Mouse (Mus musculus): ENCODE data around the gene Samd11. TPM values are rescaled to one million over a fixed set of nuclear protein-coding genes. Genes with fewer than 3 reads are reported as not detected.
A peak's percentile ranks its signal among the peaks of the same experiment; 100 is the strongest.

The Samd11 gene
- polyA plus RNA-seq, 1 experiment from 2014 or later: 1.3 TPM

- Histone ChIP-seq H3K9ac (ENCODE audit: low read length) (peak within 1 kb of the TSS; percentile 87), H3K4me1 (ENCODE audit: control insufficient read depth, insufficient read depth, low read length) (peaks cover 8% of the 10 kb centered on the region), H3K36me3 (ENCODE audit: control insufficient read depth, insufficient read depth, low read length) (peaks cover 25% of the 10 kb centered on the region), H3K4me3 (replicated peaks; ENCODE audit: low read length) (peak within 1 kb of the TSS; percentile 95), H3K27me3 (ENCODE audit: control insufficient read depth, insufficient read depth, low read length) (no peaks in the 10 kb centered on the region), H3K9me3 (replicated peaks; ENCODE audit: control insufficient read depth, low read length) (no peaks in the 10 kb centered on the region), H3K27ac (ENCODE audit: low read length) (peak within 1 kb of the TSS; percentile 95), H3K4me2 (ENCODE audit: low read depth, low read length) (peak within 1 kb of the TSS; percentile 76)
- peak; percentile 92 for ATAC-seq (ENCODE audit: insufficient read depth, low FRiP score)
- under 1% methylated on average over 85 of the region's 90 CpGs for WGBS
These were observed 19.5 kb downstream of the Samd11 start, which contains the start of gene Noc2l for GRCm38 (mm10) chr4:156235808-156236533. Gene Noc2l (plus strand): TSS chr4:156236010.

GRCm38 (mm10) chr4:156235360-156235770 lies 20.1 kb downstream of the Samd11 start:
- H3K4me3 ChIP-seq (replicated peaks; ENCODE audit: low read length): peak overlapping the region; percentile 95
- H3K27me3 ChIP-seq (ENCODE audit: control insufficient read depth, insufficient read depth, low read length): no peaks in the 10 kb centered on the region
- H3K4me1 ChIP-seq (ENCODE audit: control insufficient read depth, insufficient read depth, low read length): peaks cover 8% of the 10 kb centered on the region
- peak overlapping the region; percentile 95 for H3K27ac ChIP-seq (ENCODE audit: low read length)
- H3K36me3 ChIP-seq (ENCODE audit: control insufficient read depth, insufficient read depth, low read length): peaks cover 20% of the 10 kb centered on the region
- peak overlapping the region; percentile 76 for H3K4me2 ChIP-seq (ENCODE audit: low read depth, low read length)
- WGBS: under 1% methylated on average over 15 of the region's 15 CpGs
- no peak for ATAC-seq (ENCODE audit: insufficient read depth, low FRiP score)
- no peaks in the 10 kb centered on the region for H3K9me3 ChIP-seq (replicated peaks; ENCODE audit: control insufficient read depth, low read length)
- H3K9ac ChIP-seq (ENCODE audit: low read length): peak overlapping the region; percentile 68

DNA sequence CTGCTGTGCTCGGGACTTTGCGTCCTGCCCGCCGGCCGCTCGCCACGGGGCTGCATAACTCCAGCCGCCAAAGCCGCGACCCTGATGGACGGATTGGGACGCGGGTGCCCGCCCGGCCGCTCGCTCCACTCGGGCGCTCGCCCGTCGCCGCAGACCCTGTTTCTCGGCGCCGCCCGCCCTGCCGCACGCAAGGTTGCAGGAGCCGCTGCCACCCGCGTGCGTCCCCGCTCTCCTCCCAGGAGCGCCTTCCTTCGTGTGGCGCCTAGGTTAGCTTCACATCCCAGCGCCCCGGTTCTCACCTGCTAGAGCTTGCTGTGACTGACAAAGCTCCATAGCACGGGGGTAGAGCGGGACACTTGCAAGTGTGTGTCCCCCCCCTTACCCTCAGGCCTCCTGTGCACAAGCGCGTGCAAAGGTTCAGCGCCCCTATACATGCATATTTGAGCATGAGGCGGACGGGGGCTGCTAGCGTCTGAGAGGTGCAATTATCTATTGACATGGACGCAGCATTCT lies 20.7 kb downstream of the Samd11 start, which contains the start of gene Plekhn1:
Gene Plekhn1, minus strand, starts transcription at position 157 of the 513 bp plus-strand sequence.
- Histone ChIP-seq H3K4me1 (ENCODE audit: control insufficient read depth, insufficient read depth, low read length) (peaks cover 8% of the 10 kb centered on the region), H3K9ac (ENCODE audit: low read length) (peak within 1 kb of the TSS; percentile 79), H3K9me3 (replicated peaks; ENCODE audit: control insufficient read depth, low read length) (no peaks in the 10 kb centered on the region), H3K4me2 (ENCODE audit: low read depth, low read length) (peak within 1 kb of the TSS; percentile 76), H3K4me3 (replicated peaks; ENCODE audit: low read length) (peak within 1 kb of the TSS; percentile 95), H3K27me3 (ENCODE audit: control insufficient read depth, insufficient read depth, low read length) (no peaks in the 10 kb centered on the region), H3K36me3 (ENCODE audit: control insufficient read depth, insufficient read depth, low read length) (peaks cover 19% of the 10 kb centered on the region), H3K27ac (ENCODE audit: low read length) (peak within 1 kb of the TSS; percentile 95)
- ATAC-seq (ENCODE audit: insufficient read depth, low FRiP score): no peak
- WGBS: under 1% methylated on average over 37 of the region's 48 CpGs

GRCm38 (mm10) chr4:156234021-156234501 lies 21.4 kb downstream of the Samd11 start:
- Histone ChIP-seq H3K4me2 (ENCODE audit: low read depth, low read length) (peak overlapping the region; percentile 76), H3K4me3 (replicated peaks; ENCODE audit: low read length) (peak overlapping the region; percentile 95), H3K4me1 (ENCODE audit: control insufficient read depth, insufficient read depth, low read length) (peaks cover 9% of the 10 kb centered on the region), H3K27me3 (ENCODE audit: control insufficient read depth, insufficient read depth, low read length) (no peaks in the 10 kb centered on the region), H3K27ac (ENCODE audit: low read length) (peak overlapping the region; percentile 0; the same call in 1 of the 2 replicates), H3K36me3 (ENCODE audit: control insufficient read depth, insufficient read depth, low read length) (peaks cover 20% of the 10 kb centered on the region), H3K9ac (ENCODE audit: low read length) (peak overlapping the region; percentile 79), H3K9me3 (replicated peaks; ENCODE audit: control insufficient read depth, low read length) (no peaks in the 10 kb centered on the region)
- 6% methylated on average over 17 of the region's 17 CpGs for WGBS
- no peak for ATAC-seq (ENCODE audit: insufficient read depth, low FRiP score)

DNA sequence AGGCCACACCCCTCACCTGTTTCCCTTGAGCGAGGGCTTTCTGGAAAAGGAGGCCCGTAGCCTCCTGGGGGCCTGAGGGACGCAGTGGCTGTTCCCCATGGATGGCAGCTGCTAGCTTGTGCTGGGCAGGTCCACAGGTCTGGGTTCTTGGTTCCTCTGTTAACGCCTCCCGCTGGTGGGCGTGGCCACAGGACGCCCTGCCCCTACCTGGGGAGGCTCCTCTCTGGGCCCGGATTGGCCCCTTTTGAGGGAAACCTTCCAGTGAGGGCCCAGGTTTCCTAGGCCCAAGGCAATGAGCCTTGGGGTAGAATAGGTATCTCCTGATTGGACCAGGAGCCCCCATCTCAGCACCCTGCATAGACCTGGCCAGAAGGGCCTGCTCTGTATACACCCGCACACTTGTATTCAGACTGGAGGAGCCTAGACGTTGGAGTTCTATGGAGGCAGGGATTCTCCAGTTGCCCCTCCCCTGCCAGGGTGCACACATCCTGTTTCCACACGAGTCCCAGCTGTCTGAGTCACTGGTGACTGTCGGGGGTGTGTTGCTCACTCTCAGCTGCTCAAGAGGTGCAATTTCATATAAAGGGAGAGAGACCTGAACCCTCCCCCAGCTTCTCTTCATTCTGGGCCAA lies 26.9 kb downstream of the Samd11 start:
- Histone ChIP-seq H3K27me3 (ENCODE audit: control insufficient read depth, insufficient read depth, low read length) (no peaks in the 10 kb centered on the region), H3K9ac (ENCODE audit: low read length) (peak overlapping the region; percentile 51), H3K4me2 (ENCODE audit: low read depth, low read length) (peak overlapping the region; percentile 37), H3K9me3 (replicated peaks; ENCODE audit: control insufficient read depth, low read length) (no peaks in the 10 kb centered on the region), H3K4me1 (ENCODE audit: control insufficient read depth, insufficient read depth, low read length) (peaks cover 16% of the 10 kb centered on the region), H3K36me3 (ENCODE audit: control insufficient read depth, insufficient read depth, low read length) (peaks cover 16% of the 10 kb centered on the region), H3K4me3 (replicated peaks; ENCODE audit: low read length) (peak overlapping the region; percentile 29), H3K27ac (ENCODE audit: low read length) (peak overlapping the region; percentile 70)
- peak; percentile 72 for ATAC-seq (ENCODE audit: insufficient read depth, low FRiP score)
- 20% methylated on average over 12 of the region's 12 CpGs for WGBS

DNA sequence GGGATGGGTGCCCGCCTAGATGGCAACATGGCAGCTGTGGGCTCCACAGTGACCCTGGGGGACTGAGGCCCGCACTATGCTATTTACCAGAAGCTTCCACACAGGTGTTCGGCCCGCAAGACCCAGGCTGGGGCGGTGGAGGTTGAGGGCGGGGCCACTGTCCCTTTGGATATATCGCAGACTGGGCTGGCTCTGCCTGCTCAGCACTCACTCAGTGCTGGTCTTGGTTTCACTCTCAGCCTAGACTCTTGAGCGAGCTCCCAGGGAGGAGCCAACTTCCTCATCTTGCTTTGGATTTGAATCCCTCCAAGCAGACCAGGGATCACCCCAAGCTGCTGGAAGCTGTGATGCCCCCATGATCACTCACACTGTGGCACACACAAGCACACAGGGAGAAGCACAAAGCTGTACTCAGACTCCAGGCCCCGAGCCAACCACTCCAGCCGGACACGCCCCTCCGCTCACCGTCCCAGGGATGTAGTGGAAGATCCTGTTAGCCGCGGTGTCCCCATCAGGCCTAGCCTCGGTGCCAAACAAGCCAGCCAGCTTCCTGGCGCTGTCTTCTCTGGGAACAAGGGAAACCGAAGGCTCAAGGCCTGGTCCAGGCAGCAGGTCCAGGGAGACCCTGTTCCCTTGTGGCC lies 27.6 kb downstream of the Samd11 start:
- 25% methylated on average over 18 of the region's 18 CpGs for WGBS
- Histone ChIP-seq H3K4me3 (replicated peaks; ENCODE audit: low read length) (peak overlapping the region; percentile 29), H3K4me1 (ENCODE audit: control insufficient read depth, insufficient read depth, low read length) (peaks cover 15% of the 10 kb centered on the region; the same call in 1 of the 2 replicates), H3K27ac (ENCODE audit: low read length) (peak overlapping the region; percentile 70), H3K27me3 (ENCODE audit: control insufficient read depth, insufficient read depth, low read length) (no peaks in the 10 kb centered on the region), H3K4me2 (ENCODE audit: low read depth, low read length) (peak overlapping the region; percentile 37), H3K9me3 (replicated peaks; ENCODE audit: control insufficient read depth, low read length) (no peaks in the 10 kb centered on the region), H3K9ac (ENCODE audit: low read length) (peak overlapping the region; percentile 51), H3K36me3 (ENCODE audit: control insufficient read depth, insufficient read depth, low read length) (peaks cover 16% of the 10 kb centered on the region)
- ATAC-seq (ENCODE audit: insufficient read depth, low FRiP score): peak; percentile 19; the same call in 1 of the 2 replicates

- 71% methylated on average over 2 of the region's 2 CpGs for WGBS
- Histone ChIP-seq H3K4me2 (ENCODE audit: low read depth, low read length) (no peak overlapping the region), H3K4me3 (replicated peaks; ENCODE audit: low read length) (no peak overlapping the region), H3K27me3 (ENCODE audit: control insufficient read depth, insufficient read depth, low read length) (no peaks in the 10 kb centered on the region), H3K27ac (ENCODE audit: low read length) (no peak overlapping the region), H3K36me3 (ENCODE audit: control insufficient read depth, insufficient read depth, low read length) (0 out of 2 replicates have a peak, but pooled peaks cover under 1% of the 10 kb centered on the region), H3K9me3 (replicated peaks; ENCODE audit: control insufficient read depth, low read length) (no peaks in the 10 kb centered on the region), H3K9ac (ENCODE audit: low read length) (no peak overlapping the region), H3K4me1 (ENCODE audit: control insufficient read depth, insufficient read depth, low read length) (peaks cover 15% of the 10 kb centered on the region; the same call in 1 of the 2 replicates)
- no peak for ATAC-seq (ENCODE audit: insufficient read depth, low FRiP score)
These were observed 31.2 kb downstream of the Samd11 start for GRCm38 (mm10) chr4:156224276-156224675.

GRCm38 (mm10) chr4:156219936-156220335 lies 35.5 kb downstream of the Samd11 start:
- WGBS: 85% methylated on average over 11 of the region's 11 CpGs
- Histone ChIP-seq H3K9ac (ENCODE audit: low read length) (no peak overlapping the region), H3K4me1 (ENCODE audit: control insufficient read depth, insufficient read depth, low read length) (no peaks in the 10 kb centered on the region), H3K4me3 (replicated peaks; ENCODE audit: low read length) (no peak overlapping the region), H3K27me3 (ENCODE audit: control insufficient read depth, insufficient read depth, low read length) (no peaks in the 10 kb centered on the region), H3K36me3 (ENCODE audit: control insufficient read depth, insufficient read depth, low read length) (no peaks in the 10 kb centered on the region), H3K9me3 (replicated peaks; ENCODE audit: control insufficient read depth, low read length) (no peaks in the 10 kb centered on the region), H3K27ac (ENCODE audit: low read length) (no peak overlapping the region), H3K4me2 (ENCODE audit: low read depth, low read length) (no peak overlapping the region)
- no peak for ATAC-seq (ENCODE audit: insufficient read depth, low FRiP score)

All from stomach, embryonic 16.5 days (tissue).